Mouse (Mus musculus) neutrophil, adult 65 days (primary cell): ENCODE results near the gene Usp20. TPM values are rescaled to one million over a fixed set of nuclear protein-coding genes. Genes with fewer than 3 reads are reported as not detected.

ENCODE experiments used
- total RNA-seq: library from RNA; stranded (reverse); gene quantifications from 2 replicates; pipeline ENCODE4 v1.2.4, GENCODE M21; 2023

The Usp20 gene
- 4.5 and 8.2 TPM in 2 replicates for total RNA-seq

GRCm38 (mm10) chr2:30981790-30982513 lies at the start of gene Usp20, which contains the start of gene BC005624:
Gene Usp20 (plus strand): TSS chr2:30982279.
Gene BC005624 (minus strand): TSS chr2:30982201.

GRCm38 (mm10) chr2:30952824-30953490 lies 29.1 kb upstream of the Usp20 start, which contains the start of gene Tor1b:
Gene Tor1b (plus strand): TSS chr2:30952959.

GRCm38 (mm10) chr2:30967352-30968327 lies 14.4 kb upstream of the Usp20 start, which contains the start of gene Tor1a:
Gene Tor1a (minus strand): TSS chr2:30967933.

Other genes starting within 250 kb of the Usp20 start
- not detected in 2 replicates for gene 1700001O22Rik, start 178.6 kb upstream of the Usp20 start, total RNA-seq
- 12.7 and 20.2 TPM in 2 replicates for gene Ntmt1, start 174.5 kb upstream of the Usp20 start, total RNA-seq
- gene Asb6, start 151.9 kb upstream of the Usp20 start, total RNA-seq: 29.9 and 32.2 TPM in 2 replicates
- gene Prrx2, start 147.3 kb upstream of the Usp20 start, total RNA-seq: not detected in 2 replicates
- 15.4 and 18.4 TPM in 2 replicates for gene Ptges, start 52.4 kb upstream of the Usp20 start, total RNA-seq
- gene Tor1b, start 29.3 kb upstream of the Usp20 start, total RNA-seq: 30.1 and 48.0 TPM in 2 replicates
- gene Tor1a, start 14.3 kb upstream of the Usp20 start, total RNA-seq: 84.2 and 110 TPM in 2 replicates
- 80.2 and 80.8 TPM in 2 replicates for gene BC005624, start 78 bp upstream of the Usp20 start, total RNA-seq
- 118 and 132 TPM in 2 replicates for gene Fnbp1, start 159.7 kb downstream of the Usp20 start, total RNA-seq
- 53.8 and 66.4 TPM in 2 replicates for gene Gpr107, start 170.0 kb downstream of the Usp20 start, total RNA-seq